Mouse (Mus musculus): ENCODE measurements around the gene Wrb. TPM values are rescaled to one million over a fixed set of nuclear protein-coding genes. Genes with fewer than 3 reads are reported as not detected.
"Not testable (repeated sequence)": the region's sequence is repeated elsewhere in the genome, so short reads cannot be mapped to it uniquely, and the experiment has no call there.

Gene Wrb
- polyA plus RNA-seq (2012; rRNA removed): 28.4 and 38.1 TPM in 2 replicates

GRCm38 (mm10) chr16:96145110-96145800, at the start of gene Wrb:
TSS of gene Wrb (plus strand) at chr16:96145407.
- TF ChIP-seq CTCF (IDR thresholded peaks at IDR 0.05; ENCODE audit: extremely low read depth, insufficient read depth, insufficient read length, insufficient replicate concordance) (peak; percentile 92), POLR2A (IDR thresholded peaks at IDR 0.05; ENCODE audit: low read depth, low read length) (no peak)
- WGBS: under 1% methylated on average over 68 of the region's 68 CpGs
- H3K4me3 ChIP-seq (ENCODE audit: extremely low read depth, insufficient read depth, insufficient read length): peak within 1 kb of the TSS; percentile 70
- H3K36me3 ChIP-seq (ENCODE audit: control insufficient read depth, insufficient read depth, low read length): no peaks in the 10 kb centered on the region
- DNase-seq (ENCODE audit: low read depth in 1 of 2, low spot score in 2 of 2): peak; percentile 98 to 99
- H3K27me3 ChIP-seq (ENCODE audit: control insufficient read depth, insufficient read depth, low read length): no peaks in the 10 kb centered on the region
- no peak within 1 kb of the TSS for H3K27ac ChIP-seq (ENCODE audit: insufficient read depth, low read length)
- H3K4me1 ChIP-seq (ENCODE audit: control insufficient read depth, insufficient read depth, insufficient read length): no peaks in the 10 kb centered on the region; the same call in 1 of the 2 replicates

- Histone ChIP-seq H3K27me3 (ENCODE audit: control insufficient read depth, insufficient read depth, low read length) (no peaks in the 10 kb centered on the region), H3K27ac (ENCODE audit: insufficient read depth, low read length) (no peak overlapping the region), H3K4me3 (ENCODE audit: extremely low read depth, insufficient read depth, insufficient read length) (no peak overlapping the region), H3K4me1 (ENCODE audit: control insufficient read depth, insufficient read depth, insufficient read length) (peaks cover 5% of the 10 kb centered on the region; the same call in 1 of the 2 replicates), H3K36me3 (ENCODE audit: control insufficient read depth, insufficient read depth, low read length) (no peaks in the 10 kb centered on the region)
- no peak for DNase-seq (ENCODE audit: low read depth in 1 of 2, low spot score in 2 of 2)
- TF ChIP-seq POLR2A (IDR thresholded peaks at IDR 0.05; ENCODE audit: low read depth, low read length) (no peak), CTCF (IDR thresholded peaks at IDR 0.05; ENCODE audit: extremely low read depth, insufficient read depth, insufficient read length, insufficient replicate concordance) (no peak)
- WGBS: 81% methylated on average over 5 of the region's 5 CpGs
Measured at GRCm38 (mm10) chr16:96095966-96096365, 49.2 kb upstream of the Wrb start.

DNA sequence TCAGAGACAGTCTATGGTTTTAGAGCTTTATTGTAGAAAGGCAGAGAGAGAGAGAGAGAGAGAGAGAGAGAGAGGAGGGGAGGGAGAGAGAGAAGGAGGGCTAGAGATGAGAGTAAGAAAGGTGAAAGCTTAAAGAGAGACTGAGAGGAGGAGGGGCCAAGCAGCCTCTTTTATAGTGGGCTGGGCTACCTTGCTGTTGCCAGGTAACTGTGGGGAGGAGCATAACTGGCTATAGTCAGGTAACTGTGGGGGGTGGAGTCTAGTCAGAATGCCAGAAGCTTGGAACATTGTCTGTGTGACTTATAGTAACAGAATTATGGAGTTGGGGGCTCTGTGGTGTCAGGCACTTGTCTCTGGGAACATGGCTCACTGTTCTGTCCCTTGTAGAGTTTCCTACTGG, 47.4 kb upstream of the Wrb start:
- not testable (repeated sequence) for H3K4me1 ChIP-seq (ENCODE audit: control insufficient read depth, insufficient read depth, insufficient read length); H3K36me3 ChIP-seq (ENCODE audit: control insufficient read depth, insufficient read depth, low read length); H3K27ac ChIP-seq (ENCODE audit: insufficient read depth, low read length); H3K4me3 ChIP-seq (ENCODE audit: extremely low read depth, insufficient read depth, insufficient read length); H3K27me3 ChIP-seq (ENCODE audit: control insufficient read depth, insufficient read depth, low read length); DNase-seq (ENCODE audit: low read depth in 1 of 2, low spot score in 2 of 2)

- 35% methylated on average over 2 of the region's 2 CpGs for WGBS
- no peak for DNase-seq (ENCODE audit: low read depth in 1 of 2, low spot score in 2 of 2)
- peaks cover 9% of the 10 kb centered on the region; the same call in 1 of the 2 replicates for H3K4me1 ChIP-seq (ENCODE audit: control insufficient read depth, insufficient read depth, insufficient read length)
- TF ChIP-seq CTCF (IDR thresholded peaks at IDR 0.05; ENCODE audit: extremely low read depth, insufficient read depth, insufficient read length, insufficient replicate concordance) (peak; percentile 6; the same call in 1 of the 2 replicates), POLR2A (IDR thresholded peaks at IDR 0.05; ENCODE audit: low read depth, low read length) (no peak)
- H3K36me3 ChIP-seq (ENCODE audit: control insufficient read depth, insufficient read depth, low read length): no peaks in the 10 kb centered on the region
- no peak overlapping the region for H3K4me3 ChIP-seq (ENCODE audit: extremely low read depth, insufficient read depth, insufficient read length)
- H3K27ac ChIP-seq (ENCODE audit: insufficient read depth, low read length): no peak overlapping the region
- no peaks in the 10 kb centered on the region for H3K27me3 ChIP-seq (ENCODE audit: control insufficient read depth, insufficient read depth, low read length)
Measured at GRCm38 (mm10) chr16:96103036-96103435, 42.2 kb upstream of the Wrb start.

- DNase-seq (ENCODE audit: low read depth in 1 of 2, low spot score in 2 of 2): peak; percentile 47 to 62
- Histone ChIP-seq H3K36me3 (ENCODE audit: control insufficient read depth, insufficient read depth, low read length) (no peaks in the 10 kb centered on the region), H3K4me1 (ENCODE audit: control insufficient read depth, insufficient read depth, insufficient read length) (peaks cover 18% of the 10 kb centered on the region), H3K4me3 (ENCODE audit: extremely low read depth, insufficient read depth, insufficient read length) (no peak overlapping the region), H3K27me3 (ENCODE audit: control insufficient read depth, insufficient read depth, low read length) (no peaks in the 10 kb centered on the region), H3K27ac (ENCODE audit: insufficient read depth, low read length) (peak overlapping the region; percentile 98)
- 29% methylated on average over 4 of the region's 4 CpGs for WGBS
- TF ChIP-seq CTCF (IDR thresholded peaks at IDR 0.05; ENCODE audit: extremely low read depth, insufficient read depth, insufficient read length, insufficient replicate concordance) (no peak), POLR2A (IDR thresholded peaks at IDR 0.05; ENCODE audit: low read depth, low read length) (no peak)
Measured at GRCm38 (mm10) chr16:96109673-96110072, 35.5 kb upstream of the Wrb start.

GRCm38 (mm10) chr16:96110655-96111345, 34.4 kb upstream of the Wrb start:
- Histone ChIP-seq H3K36me3 (ENCODE audit: control insufficient read depth, insufficient read depth, low read length) (no peaks in the 10 kb centered on the region), H3K27ac (ENCODE audit: insufficient read depth, low read length) (peak overlapping the region; percentile 98), H3K27me3 (ENCODE audit: control insufficient read depth, insufficient read depth, low read length) (no peaks in the 10 kb centered on the region), H3K4me3 (ENCODE audit: extremely low read depth, insufficient read depth, insufficient read length) (no peak overlapping the region), H3K4me1 (ENCODE audit: control insufficient read depth, insufficient read depth, insufficient read length) (peaks cover 18% of the 10 kb centered on the region)
- no peak for TF ChIP-seq CTCF (IDR thresholded peaks at IDR 0.05; ENCODE audit: extremely low read depth, insufficient read depth, insufficient read length, insufficient replicate concordance)
- TF ChIP-seq POLR2A (IDR thresholded peaks at IDR 0.05; ENCODE audit: low read depth, low read length): no peak
- peak in 1 of 2 experiments; percentile 51 for DNase-seq (ENCODE audit: low read depth in 1 of 2, low spot score in 2 of 2)
- WGBS: 30% methylated on average over 5 of the region's 5 CpGs

DNA sequence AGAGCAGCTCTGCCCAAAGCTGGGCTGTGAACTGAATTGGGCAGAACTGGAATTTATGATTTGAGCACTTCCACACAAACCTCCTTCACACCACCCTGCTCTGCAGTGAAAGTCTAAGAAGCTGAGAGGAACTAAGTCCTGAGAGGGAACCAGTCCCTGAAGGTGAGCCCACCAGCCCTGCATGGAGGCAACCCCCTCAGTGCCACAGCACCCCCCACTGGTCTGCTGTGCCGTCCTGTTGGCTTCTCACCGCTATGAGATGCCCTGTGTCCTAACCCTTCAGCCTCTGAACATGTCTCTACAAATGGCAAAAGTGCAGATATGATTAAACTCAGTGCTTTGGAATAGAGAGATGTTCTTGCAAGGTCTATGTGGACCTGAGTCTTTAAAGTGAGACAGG, 32.4 kb upstream of the Wrb start:
- Histone ChIP-seq H3K36me3 (ENCODE audit: control insufficient read depth, insufficient read depth, low read length) (no peaks in the 10 kb centered on the region), H3K27ac (ENCODE audit: insufficient read depth, low read length) (peak overlapping the region; percentile 3; the same call in 1 of the 2 replicates), H3K4me1 (ENCODE audit: control insufficient read depth, insufficient read depth, insufficient read length) (peaks cover 18% of the 10 kb centered on the region), H3K4me3 (ENCODE audit: extremely low read depth, insufficient read depth, insufficient read length) (no peak overlapping the region), H3K27me3 (ENCODE audit: control insufficient read depth, insufficient read depth, low read length) (no peaks in the 10 kb centered on the region)
- DNase-seq (ENCODE audit: low read depth in 1 of 2, low spot score in 2 of 2): peak in 1 of 2 experiments; percentile 69
- 46% methylated on average over 2 of the region's 2 CpGs for WGBS
- TF ChIP-seq CTCF (IDR thresholded peaks at IDR 0.05; ENCODE audit: extremely low read depth, insufficient read depth, insufficient read length, insufficient replicate concordance) (peak; percentile 48; the same call in 1 of the 2 replicates), POLR2A (IDR thresholded peaks at IDR 0.05; ENCODE audit: low read depth, low read length) (no peak)
